Mouse (Mus musculus) adrenal gland, postnatal 36 days (tissue): ENCODE results near the gene Ambra1. TPM values are rescaled to one million over a fixed set of nuclear protein-coding genes. Genes with fewer than 3 reads are reported as not detected.

Experiments used
- DNase-seq, 2 experiments: peaks; one replicate each; pipeline ENCODE4 v3.0.0; 2021; ENCODE audit warnings: mixed read lengths in 1 of 2
- total RNA-seq, 2 experiments: library from RNA; stranded (reverse); gene quantifications; 2 replicates each; pipeline ENCODE4 v1.2.3; 2021

Gene Ambra1
- total RNA-seq, 2 experiments from 2014 or later: 34.4 to 35.5 TPM

GRCm38 (mm10) chr2:91934826-91935525 lies 205.0 kb downstream of the Ambra1 start:
- DNase-seq: no peak

DNA sequence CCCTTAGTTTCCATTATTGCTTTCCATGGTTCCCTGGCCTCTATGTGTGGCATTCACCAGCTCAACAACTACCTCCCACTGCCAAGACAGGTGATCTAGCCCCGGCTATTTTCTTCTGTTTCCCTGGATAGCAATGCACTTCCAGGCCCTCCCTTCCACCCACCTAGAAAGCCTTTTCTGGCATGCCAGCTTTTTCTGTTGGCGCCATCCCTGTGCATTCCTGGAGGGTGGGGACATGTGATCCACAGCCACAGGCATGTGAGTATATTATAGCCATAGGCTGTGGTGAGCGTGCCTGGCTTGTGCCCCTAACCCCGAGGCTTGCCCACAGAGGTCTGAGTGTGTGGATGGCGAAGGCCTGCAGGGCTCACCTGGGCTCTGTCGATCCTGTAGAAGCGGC lies 206.2 kb downstream of the Ambra1 start:
- DNase-seq: no peak

- no peak for DNase-seq
Observed at GRCm38 (mm10) chr2:91939303-91939935, 209.5 kb downstream of the Ambra1 start.

GRCm38 (mm10) chr2:91942356-91942755 lies 212.4 kb downstream of the Ambra1 start:
- DNase-seq: no peak

- peak; percentile 80 to 87 for DNase-seq
Observed at GRCm38 (mm10) chr2:91944170-91944950, 214.4 kb downstream of the Ambra1 start.

DNA sequence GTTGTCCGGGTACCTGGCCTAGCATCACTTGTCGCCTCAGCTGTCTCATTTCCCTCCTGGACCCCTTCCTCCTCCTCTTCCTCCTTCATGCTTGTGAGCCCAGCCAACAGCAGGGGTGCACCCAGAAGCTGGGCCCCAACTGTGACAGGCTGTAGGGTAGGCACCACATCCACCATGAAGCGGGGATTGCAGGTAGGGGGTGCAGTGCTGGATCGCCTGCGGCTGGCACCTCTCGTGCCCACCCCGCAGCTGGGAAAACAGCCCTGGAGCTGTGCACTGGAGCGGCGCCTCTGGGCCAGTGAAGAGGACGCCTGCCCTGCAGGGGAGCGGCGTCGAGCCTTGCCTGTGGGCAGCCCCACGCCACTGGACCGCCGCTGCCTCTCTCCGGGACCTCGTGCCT lies 215.5 kb downstream of the Ambra1 start, which contains the start of gene Gm9821:
Gene Gm9821, plus strand, starts transcription at position 221 of the 400 bp plus-strand sequence.
- DNase-seq: no peak

DNA sequence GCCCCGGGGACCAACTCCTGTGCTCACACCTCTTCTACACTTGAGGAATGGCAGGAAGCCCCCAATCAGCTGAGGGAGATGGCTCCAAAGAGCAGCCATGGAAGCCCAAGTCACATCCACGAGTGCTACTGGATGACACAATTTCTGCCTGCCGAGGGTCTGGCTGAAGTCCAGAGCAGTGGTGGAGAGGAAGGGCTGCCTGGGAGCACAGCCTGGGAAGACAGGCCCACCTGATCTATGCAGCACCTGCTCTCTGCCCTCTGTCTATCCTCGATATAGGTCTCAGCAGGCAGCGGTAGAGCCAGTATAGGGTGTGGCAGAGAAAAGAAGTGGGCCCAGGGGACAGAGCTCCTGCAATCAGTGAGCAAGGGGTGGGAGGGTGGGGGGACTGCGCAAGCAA lies 216.9 kb downstream of the Ambra1 start:
- DNase-seq: peak; percentile 52 to 63

DNA sequence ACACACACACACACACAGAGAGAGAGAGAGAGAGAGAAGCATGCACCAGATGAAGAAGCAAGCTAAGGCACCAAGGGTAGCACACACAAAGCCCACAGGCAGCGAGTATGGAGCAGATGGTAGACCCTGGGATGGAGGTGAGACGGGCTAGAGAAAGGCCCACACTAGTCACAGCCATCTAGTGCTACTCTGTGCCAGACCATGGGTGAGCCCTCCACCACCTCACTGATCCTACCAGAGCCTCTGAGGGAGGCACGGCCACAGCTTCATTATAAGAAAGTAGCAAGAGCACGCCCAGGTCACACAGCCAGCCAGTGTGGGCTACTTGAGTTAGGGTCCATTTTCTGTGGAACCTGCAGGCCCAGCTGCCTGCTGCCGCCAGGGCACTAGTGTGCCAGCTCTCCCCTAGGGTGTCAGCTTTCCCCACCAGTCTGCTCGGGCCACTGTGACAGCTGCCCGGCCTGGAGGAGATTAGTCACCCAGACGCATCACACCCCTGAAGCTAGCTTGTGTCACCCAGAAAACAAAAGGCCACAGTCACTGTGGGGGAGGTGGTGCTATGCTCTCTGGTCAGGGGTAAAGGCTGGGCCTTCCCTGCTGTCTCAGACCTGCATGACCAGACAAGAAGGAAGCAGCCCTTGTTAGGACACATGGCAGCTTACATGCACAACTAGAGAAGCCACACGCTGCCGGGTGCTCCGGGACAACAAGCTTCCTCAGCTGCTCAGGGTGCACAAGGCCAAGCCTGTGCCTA lies 217.6 kb downstream of the Ambra1 start:
- peak; percentile 61 to 62 for DNase-seq

- DNase-seq: peak in 1 of 2 experiments; percentile 49
Observed at GRCm38 (mm10) chr2:91948151-91948509, 218.2 kb downstream of the Ambra1 start.

GRCm38 (mm10) chr2:91948792-91949241 lies 218.9 kb downstream of the Ambra1 start:
- no peak for DNase-seq

GRCm38 (mm10) chr2:91949411-91950274 lies 219.7 kb downstream of the Ambra1 start:
- peak; percentile 52 to 67 for DNase-seq

- DNase-seq: peak; percentile 23 to 50
Observed at GRCm38 (mm10) chr2:91950275-91951085, 220.5 kb downstream of the Ambra1 start.

GRCm38 (mm10) chr2:91953825-91954224 lies 223.9 kb downstream of the Ambra1 start:
- peak; percentile 65 to 85 for DNase-seq

- no peak for DNase-seq
Observed at GRCm38 (mm10) chr2:91955121-91955591, 225.2 kb downstream of the Ambra1 start.

DNA sequence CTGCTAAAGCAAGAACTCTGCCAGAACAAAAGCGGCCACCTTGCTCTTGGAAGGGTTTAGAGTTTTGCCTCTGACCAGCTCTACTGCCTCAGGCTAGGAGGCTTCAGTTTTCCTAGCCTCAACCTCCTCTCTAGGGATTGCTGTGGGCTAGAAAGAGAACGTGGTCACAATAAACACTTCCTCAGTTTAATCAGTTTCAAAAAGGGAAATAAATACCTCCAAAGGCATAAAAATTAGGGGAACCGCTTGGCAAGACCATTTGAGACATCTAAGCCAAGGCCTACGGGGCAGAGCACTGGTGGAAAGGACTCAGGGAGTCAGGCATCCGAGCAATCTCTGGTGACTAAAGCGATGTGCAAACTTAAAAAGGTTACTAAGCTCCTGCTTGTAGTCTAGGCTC lies 225.9 kb downstream of the Ambra1 start:
- DNase-seq: no peak

GRCm38 (mm10) chr2:91957096-91957495 lies 227.2 kb downstream of the Ambra1 start:
- no peak for DNase-seq

GRCm38 (mm10) chr2:91958049-91958448 lies 228.1 kb downstream of the Ambra1 start:
- DNase-seq: no peak

GRCm38 (mm10) chr2:91958701-91959457 lies 228.9 kb downstream of the Ambra1 start:
- DNase-seq: peak; percentile 66 to 74
